Mouse (Mus musculus): ENCODE results near the gene Rgs13. TPM values are rescaled to one million over a fixed set of nuclear protein-coding genes. Genes with fewer than 3 reads are reported as not detected.
A peak's percentile ranks its signal among the peaks of the same experiment; 100 is the strongest.
"Not testable (repeated sequence)": the region's sequence is repeated elsewhere in the genome, so short reads cannot be mapped to it uniquely, and the experiment has no call there.

Gene Rgs13
- polyA plus RNA-seq, 1 experiment from 2014 or later: not detected

DNA sequence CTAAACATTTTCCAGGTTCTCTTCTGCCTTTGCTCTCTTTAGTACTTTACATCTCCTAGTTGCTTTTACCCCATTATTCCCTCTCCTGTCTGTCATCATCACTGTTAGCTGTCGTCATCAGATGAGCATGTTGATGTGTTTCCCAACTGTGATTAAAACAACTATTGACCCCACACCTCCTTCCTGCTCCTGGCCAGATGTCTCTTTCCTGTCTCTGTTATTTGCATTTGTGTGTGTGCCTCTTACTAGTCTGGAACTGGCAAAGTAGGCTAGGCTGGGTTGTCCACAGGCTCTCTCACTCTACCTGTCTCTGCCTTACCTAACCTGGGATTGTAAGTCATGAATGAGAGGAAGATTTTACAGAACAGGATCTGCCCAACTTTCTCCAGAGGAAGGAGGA is 24.6 kb downstream of the Rgs13 start:
- peaks cover 3% of the 10 kb centered on the region for H3K27me3 ChIP-seq
- no peak for TF ChIP-seq CTCF (IDR thresholded peaks at IDR 0.05)
- in situ Hi-C loops (cut with MboI; ENCODE audit: low pct_unique_long_range_greater_than_20kb): no loop called here
- DNase-seq (ENCODE audit: low read depth, low spot score) (no peak), ATAC-seq (no peak)
- CTCF ChIA-PET: no interaction called here
- POLR2A ChIA-PET: no interaction called here

DNA sequence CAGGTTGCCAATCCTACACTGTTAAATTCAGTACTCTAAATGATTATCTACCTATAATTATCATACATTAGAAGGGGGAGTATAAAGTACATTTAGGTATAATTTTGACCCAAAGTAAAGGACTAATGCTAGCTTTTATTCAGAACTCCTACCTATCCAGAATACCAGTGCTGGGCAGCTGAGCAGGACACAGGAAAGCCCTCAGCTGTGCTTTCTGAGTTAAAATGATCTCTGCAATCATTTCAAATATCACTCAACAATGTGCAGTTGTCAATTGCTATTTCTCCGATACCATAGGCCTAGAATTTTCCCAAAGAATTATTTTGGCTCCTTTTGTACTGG is 25.0 kb downstream of the Rgs13 start:
- ChIA-PET CTCF (no interaction called here), POLR2A (no interaction called here)
- no peak for TF ChIP-seq CTCF (IDR thresholded peaks at IDR 0.05)
- no peak for ATAC-seq
- no peak for DNase-seq (ENCODE audit: low read depth, low spot score)
- in situ Hi-C loops (cut with MboI; ENCODE audit: low pct_unique_long_range_greater_than_20kb): no loop called here
- H3K27me3 ChIP-seq: peaks cover 3% of the 10 kb centered on the region

DNA sequence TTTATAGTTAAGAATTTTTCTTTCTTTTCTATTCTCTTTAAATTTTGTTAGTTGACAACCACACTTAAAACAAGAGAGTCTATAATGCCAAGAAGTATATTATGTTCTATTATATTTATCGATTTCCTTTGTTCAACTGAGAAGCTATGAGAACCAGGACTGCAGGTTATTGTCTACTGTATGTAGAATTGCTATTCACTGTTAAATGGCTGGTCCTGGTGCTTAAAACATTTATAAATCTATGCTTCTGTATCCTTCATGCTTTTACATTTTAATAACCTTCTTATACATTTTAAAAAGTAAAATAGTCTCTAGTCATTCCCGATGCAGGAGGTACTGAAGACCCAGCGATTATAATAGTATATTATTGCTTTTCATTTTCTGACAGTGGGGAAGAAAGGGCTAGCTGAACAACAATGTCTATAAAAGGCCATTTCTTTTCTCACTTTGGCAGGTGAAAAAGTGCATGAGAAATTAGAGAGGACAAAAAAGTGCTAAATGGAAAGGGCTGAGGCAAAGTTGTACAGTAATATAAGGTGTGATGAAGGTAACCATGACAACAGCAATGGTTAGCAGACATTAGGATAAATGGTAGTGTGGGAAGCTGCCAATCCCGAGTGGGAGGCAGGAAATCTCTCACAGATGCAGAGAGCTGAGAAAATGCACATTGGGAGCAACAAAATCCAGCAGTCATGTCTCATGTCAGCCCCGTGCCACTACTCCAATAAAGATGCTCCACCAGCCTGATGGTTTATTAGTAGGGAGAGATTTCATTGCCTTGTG is 25.6 kb downstream of the Rgs13 start:
- DNase-seq (ENCODE audit: low read depth, low spot score): no peak
- peaks cover 3% of the 10 kb centered on the region for H3K27me3 ChIP-seq
- in situ Hi-C loops (cut with MboI; ENCODE audit: low pct_unique_long_range_greater_than_20kb): no loop called here
- ATAC-seq: no peak
- TF ChIP-seq CTCF (IDR thresholded peaks at IDR 0.05): no peak
- ChIA-PET CTCF (no interaction called here), POLR2A (no interaction called here)

DNA sequence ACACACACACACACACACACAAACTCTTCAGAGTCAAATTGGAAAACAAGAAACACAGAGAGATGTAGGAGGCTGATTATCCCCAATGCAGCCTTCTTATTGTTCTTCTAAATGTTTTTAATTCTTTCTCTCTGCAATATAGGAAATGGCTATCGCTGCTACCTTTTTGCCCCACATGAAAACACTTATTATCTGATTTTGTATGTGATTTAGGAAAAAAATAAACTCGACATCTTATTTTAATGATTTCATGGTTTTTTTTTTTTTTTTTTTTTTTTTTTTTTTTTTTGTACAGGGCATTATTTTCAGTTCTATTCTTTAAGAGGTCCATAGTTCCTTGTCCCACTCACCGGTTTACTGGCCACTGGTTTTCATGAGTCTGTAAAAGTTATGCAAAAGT is 27.2 kb downstream of the Rgs13 start:
- ChIA-PET POLR2A (no interaction called here), CTCF (no interaction called here)
- in situ Hi-C loops (cut with MboI; ENCODE audit: low pct_unique_long_range_greater_than_20kb): no loop called here
- ATAC-seq (no peak), DNase-seq (ENCODE audit: low read depth, low spot score) (no peak)
- peaks cover 3% of the 10 kb centered on the region for H3K27me3 ChIP-seq
- TF ChIP-seq CTCF (IDR thresholded peaks at IDR 0.05): no peak

DNA sequence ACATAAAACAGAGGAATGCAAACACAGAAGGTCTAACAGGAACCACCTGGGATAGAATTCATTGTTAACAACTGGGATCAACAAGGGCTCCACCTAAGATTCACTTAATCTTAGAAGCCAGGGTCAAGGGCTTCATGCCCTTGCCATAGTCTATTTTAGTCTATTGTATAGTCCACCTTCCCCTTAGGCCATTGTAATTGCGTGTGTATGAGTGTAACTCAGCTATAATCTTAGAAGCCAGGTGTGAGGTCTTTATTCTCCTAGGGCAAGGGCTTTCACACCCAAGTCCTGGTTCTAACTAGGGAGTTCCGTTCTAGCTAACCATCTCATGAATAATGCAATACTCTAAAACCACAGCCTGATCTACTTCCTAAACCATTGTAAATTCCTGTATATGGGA is 35.8 kb downstream of the Rgs13 start:
- ATAC-seq; H3K27me3 ChIP-seq; DNase-seq (ENCODE audit: low read depth, low spot score); POLR2A ChIA-PET; in situ Hi-C loops (cut with MboI; ENCODE audit: low pct_unique_long_range_greater_than_20kb): not testable (repeated sequence)
- CTCF ChIA-PET: interaction anchor here (1.1 kb wide), 1 partner anchor 18 kb away, joined by 3 read pairs; no protein-coding TSS in a partner anchor

DNA sequence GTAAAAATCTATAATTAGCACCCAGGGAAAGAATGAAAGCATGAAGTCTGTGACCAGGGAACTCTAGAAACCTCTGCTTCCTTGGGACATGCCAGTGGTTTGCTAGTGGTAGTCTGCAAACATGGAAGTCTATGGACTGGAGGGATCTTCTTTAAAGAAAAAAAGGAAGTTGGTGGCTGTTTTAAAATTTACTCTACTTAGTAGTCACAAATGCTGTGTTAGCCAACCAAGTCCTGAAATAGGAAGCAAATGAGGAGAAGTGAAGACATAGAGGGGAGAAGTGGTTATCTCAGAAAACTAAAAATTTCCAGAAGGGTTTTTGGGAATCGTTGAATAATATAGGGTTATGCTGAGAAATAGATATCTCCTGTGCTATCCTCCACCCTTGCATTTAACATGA is 37.3 kb downstream of the Rgs13 start:
- CTCF ChIA-PET: no interaction called here
- POLR2A ChIA-PET: no interaction called here
- DNase-seq (ENCODE audit: low read depth, low spot score) (no peak), ATAC-seq (no peak)
- in situ Hi-C loops (cut with MboI; ENCODE audit: low pct_unique_long_range_greater_than_20kb): no loop called here
- TF ChIP-seq CTCF (IDR thresholded peaks at IDR 0.05): no peak
- H3K27me3 ChIP-seq: no peaks in the 10 kb centered on the region

DNA sequence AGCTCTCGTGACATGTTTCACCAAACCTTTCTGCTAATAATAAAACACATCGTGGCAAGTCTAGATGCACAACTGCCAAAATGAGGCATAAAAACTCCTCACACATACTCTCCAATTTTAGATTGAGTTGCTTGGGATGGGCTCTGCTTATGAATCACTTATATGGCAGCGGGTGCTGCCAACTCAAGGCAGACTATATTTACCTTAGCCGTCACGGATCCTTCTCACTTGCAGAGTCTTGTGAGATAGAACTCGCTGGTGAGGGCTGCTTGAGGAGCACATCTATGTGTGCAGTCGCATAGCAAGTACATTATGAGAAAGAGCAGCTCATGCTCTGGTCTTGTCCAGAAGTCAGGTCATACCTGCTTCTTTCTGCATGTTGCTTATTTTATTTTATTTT is 49.2 kb downstream of the Rgs13 start:
- ATAC-seq: no peak
- peaks cover 5% of the 10 kb centered on the region for H3K27me3 ChIP-seq
- no peak for TF ChIP-seq CTCF (IDR thresholded peaks at IDR 0.05)
- DNase-seq (ENCODE audit: low read depth, low spot score): no peak
- CTCF ChIA-PET: no interaction called here
- POLR2A ChIA-PET: interaction anchor here (0.6 kb wide), 1 partner anchor 192 kb away, joined by 4 read pairs; no protein-coding TSS in a partner anchor
- in situ Hi-C loops (cut with MboI; ENCODE audit: low pct_unique_long_range_greater_than_20kb): no loop called here

DNA sequence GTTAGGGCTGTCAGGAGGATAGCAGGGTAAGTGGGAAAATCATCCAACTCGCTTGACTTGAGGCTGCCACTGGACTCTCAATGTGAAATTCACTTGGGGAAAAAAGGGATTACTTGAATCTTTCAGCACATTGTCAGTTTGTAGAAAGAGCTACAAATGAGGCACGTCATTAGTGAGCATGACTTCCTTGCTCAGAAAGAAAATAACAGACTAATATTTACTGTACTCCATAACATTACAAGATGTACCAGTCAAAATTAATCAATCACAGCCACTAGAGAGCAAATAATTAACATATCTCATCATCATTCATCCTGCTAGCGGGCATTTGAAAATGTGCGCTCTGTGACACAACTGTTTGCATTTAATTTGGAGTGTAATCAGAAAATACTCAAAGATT is 57.1 kb downstream of the Rgs13 start:
- POLR2A ChIA-PET: no interaction called here
- DNase-seq (ENCODE audit: low read depth, low spot score): no peak
- no peak for TF ChIP-seq CTCF (IDR thresholded peaks at IDR 0.05)
- in situ Hi-C loops (cut with MboI; ENCODE audit: low pct_unique_long_range_greater_than_20kb): no loop called here
- no peaks in the 10 kb centered on the region for H3K27me3 ChIP-seq
- CTCF ChIA-PET: no interaction called here
- no peak for ATAC-seq

DNA sequence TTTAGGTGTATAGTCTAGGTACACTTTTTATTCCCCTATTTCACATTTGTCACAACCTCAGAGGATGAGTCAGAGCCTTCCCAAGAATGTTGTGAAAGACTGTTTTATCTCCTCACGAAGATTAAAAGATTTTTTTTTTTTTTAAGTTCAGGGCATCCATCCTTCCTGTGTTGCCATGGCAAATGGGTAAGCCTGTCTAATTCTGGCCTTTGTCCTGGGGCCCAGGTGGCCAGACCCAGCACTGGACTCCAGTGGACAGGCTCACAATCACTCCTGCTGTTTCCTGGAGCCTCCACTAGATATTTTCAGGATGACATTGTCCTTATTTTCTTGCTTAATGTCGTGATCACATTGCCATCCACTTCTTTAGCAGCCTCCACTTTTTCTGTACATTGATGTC is 57.7 kb downstream of the Rgs13 start:
- DNase-seq (ENCODE audit: low read depth, low spot score) (no peak), ATAC-seq (peak; percentile 21)
- no peak for TF ChIP-seq CTCF (IDR thresholded peaks at IDR 0.05)
- POLR2A ChIA-PET: no interaction called here
- in situ Hi-C loops (cut with MboI; ENCODE audit: low pct_unique_long_range_greater_than_20kb): no loop called here
- CTCF ChIA-PET: no interaction called here
- no peaks in the 10 kb centered on the region for H3K27me3 ChIP-seq

DNA sequence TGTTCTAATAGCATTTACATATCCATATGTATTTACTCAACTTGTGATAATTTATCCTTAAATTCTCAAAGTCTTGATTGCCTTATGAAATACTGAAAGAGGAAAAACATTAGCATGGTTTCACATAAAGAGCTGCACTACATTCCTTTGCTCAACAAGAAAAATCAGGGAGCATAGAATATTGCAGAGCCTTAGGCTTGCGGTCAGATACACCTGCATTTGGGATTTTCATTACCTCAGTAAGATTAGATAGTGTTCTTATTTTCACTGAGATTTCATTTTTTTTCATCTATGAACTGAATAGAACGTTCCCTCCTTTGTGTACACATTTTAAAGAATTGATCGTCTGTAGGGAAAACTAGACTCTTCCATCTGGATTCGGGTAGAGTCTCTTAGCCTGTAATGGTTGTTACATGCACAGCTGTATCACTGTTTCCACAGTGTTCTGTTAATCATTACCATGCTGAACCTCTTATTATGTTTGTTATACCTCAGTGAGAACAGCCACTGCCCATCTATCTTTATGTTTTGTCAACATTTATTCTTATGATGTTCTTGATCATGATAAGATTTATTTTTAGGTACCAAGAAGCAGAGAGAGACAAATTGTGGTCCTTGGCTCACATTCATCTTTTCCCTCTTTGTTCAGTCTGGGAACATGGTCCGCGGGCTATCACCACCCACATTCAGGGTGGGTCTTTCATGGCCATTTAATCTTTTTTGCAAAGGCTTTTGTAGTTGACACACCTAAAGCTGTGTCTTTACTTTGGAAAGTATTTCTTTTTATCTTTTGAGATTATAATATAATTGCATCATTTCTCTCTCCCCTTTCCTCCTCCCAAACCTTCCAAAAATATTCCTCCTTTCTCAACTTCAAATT is 61.1 kb downstream of the Rgs13 start:
- CTCF ChIA-PET: interaction anchor here (0.9 to 1.6 kb wide), 2 partner anchors 23 to 113 kb away, joined by 3 read pairs; no protein-coding TSS in a partner anchor
- ATAC-seq: no peak
- no peak for DNase-seq (ENCODE audit: low read depth, low spot score)
- H3K27me3 ChIP-seq: no peaks in the 10 kb centered on the region
- POLR2A ChIA-PET: no interaction called here
- in situ Hi-C loops (cut with MboI; ENCODE audit: low pct_unique_long_range_greater_than_20kb): no loop called here
- TF ChIP-seq CTCF (IDR thresholded peaks at IDR 0.05): no peak

DNA sequence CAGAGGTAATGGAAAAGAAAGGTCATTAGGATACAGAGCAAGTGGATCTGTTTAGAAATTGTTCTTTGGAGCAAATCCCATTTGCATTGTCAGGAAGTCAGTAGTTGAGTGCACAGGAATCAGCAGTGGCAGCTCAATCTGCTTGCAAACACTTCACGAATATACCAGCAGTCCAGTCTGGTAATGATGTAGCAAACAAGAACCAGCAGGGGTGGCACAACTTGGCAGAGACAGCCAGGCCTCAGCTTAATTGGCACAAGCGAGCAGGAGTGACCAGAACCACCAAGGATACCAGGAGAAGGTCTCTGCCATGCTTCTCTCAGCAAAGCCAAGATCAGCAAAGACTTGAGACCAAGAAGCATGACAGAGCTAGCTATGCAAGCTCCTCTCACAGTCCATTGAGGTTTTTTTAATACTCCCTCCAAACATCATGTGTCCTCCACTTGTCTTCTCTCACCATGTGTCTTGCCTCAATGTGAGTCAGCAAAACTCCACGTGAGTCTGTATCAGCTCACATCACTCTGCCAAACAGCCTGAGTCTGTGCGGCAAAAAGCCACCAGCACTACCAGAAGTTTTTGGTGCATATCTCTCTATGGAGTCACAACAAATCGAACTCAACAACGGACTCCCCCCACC is 63.6 kb downstream of the Rgs13 start:
- ATAC-seq: peak; percentile 87
- ChIA-PET POLR2A (no interaction called here), CTCF (interaction anchor here (1.0 kb wide), 1 partner anchor 84 kb away, joined by 4 read pairs; no protein-coding TSS in a partner anchor)
- peak; percentile 37 for DNase-seq (ENCODE audit: low read depth, low spot score)
- in situ Hi-C loops (cut with MboI; ENCODE audit: low pct_unique_long_range_greater_than_20kb): no loop called here
- peak; percentile 7 for TF ChIP-seq CTCF (IDR thresholded peaks at IDR 0.05)
- H3K27me3 ChIP-seq: no peaks in the 10 kb centered on the region

Data from Patski (cell line).